15 mouse cellular contexts compared by ENCODE assay signal in genomic region chr5:4767896-4768295, GRCm38 (mm10). TPM values are rescaled to one million over a fixed set of nuclear protein-coding genes. Genes with fewer than 3 reads are reported as not detected.
"Had no signal": no experiment of that assay in that cellular context is flagged by ENCODE, and none has a peak within 500 bp of the region (broad histone marks: within the 10 kb centered on the region; RNA-seq: fewer than 3 reads in every experiment).

No protein-coding gene starts in this region.

- H3K4me3 ChIP-seq: layer of hippocampus, adult 2 months; liver, embryonic 13.5 days; stomach, embryonic 15.5 days had no signal

- H3K9ac ChIP-seq: liver, embryonic 13.5 days; stomach, embryonic 15.5 days had no signal

- H3K9me3 ChIP-seq: liver, embryonic 13.5 days; stomach, embryonic 15.5 days had no signal

- H3K27me3 ChIP-seq: liver, embryonic 13.5 days; stomach, embryonic 15.5 days had no signal

- H3K4me1 ChIP-seq: liver, embryonic 13.5 days; stomach, embryonic 15.5 days had no signal

- H3K4me2 ChIP-seq: liver, embryonic 13.5 days; midbrain, embryonic 11.5 days; stomach, embryonic 15.5 days had no signal

- DNase-seq: kidney, postnatal 14 days; layer of hippocampus, adult 9-11 months; liver, embryonic 13.5 days; lung, adult 2 months; lung, postnatal 14 days; lung, postnatal 4 days; midbrain, embryonic 14.5 days; right cerebral cortex, adult 18-20 months; right cerebral cortex, postnatal 25 days; spleen, adult 18-20 months; thymus, postnatal 25 days had no signal

- H3K27ac ChIP-seq: layer of hippocampus, adult 2 months; liver, embryonic 13.5 days; stomach, embryonic 15.5 days had no signal

- H3K36me3 ChIP-seq: liver, embryonic 13.5 days; stomach, embryonic 15.5 days had no signal

RNA-seq across cellular contexts. Expression of gene Fzd1, which starts 10.1 kb away (rescaled TPM):
- total RNA-seq: megakaryocyte-erythroid progenitor cell, adult 5-6 weeks had no signal
